Mouse (Mus musculus) bone marrow macrophage, adult 2 months (primary cell): ENCODE results near the gene Hmgcs2. TPM values are rescaled to one million over a fixed set of nuclear protein-coding genes. Genes with fewer than 3 reads are reported as not detected.

Experiments used
- H3K27ac ChIP-seq: 2 replicates; pipeline ENCODE4 v1.5.1; 2012; ENCODE audit warnings: low read depth, low read length; ENCODE audit not compliant: insufficient read depth
- H3K4me1 ChIP-seq: 2 replicates; pipeline ENCODE4 v1.6.1; 2012; ENCODE audit warnings: low read length; ENCODE audit not compliant: control insufficient read depth, insufficient read depth
- H3K4me3 ChIP-seq: 2 replicates; pipeline ENCODE4 v1.5.1; 2012; ENCODE audit warnings: mild to moderate bottlenecking, low read length, moderate library complexity; ENCODE audit not compliant: insufficient read depth
- CTCF ChIP-seq: IDR thresholded peaks from 2 replicates; pipeline ENCODE4 v1.5.1; 2012; ENCODE audit warnings: low read depth, mild to moderate bottlenecking, low read length, moderate library complexity
- POLR2A ChIP-seq: IDR thresholded peaks from 2 replicates; pipeline ENCODE4 v1.6.1; 2012; ENCODE audit warnings: mild to moderate bottlenecking, low read depth, low read length, borderline replicate concordance
- polyA plus RNA-seq: library from polyadenylated mRNA; stranded (reverse); fragments of >200 nt; gene quantifications from 2 replicates; pipeline ENCODE4 v1.2.4, GENCODE M21; 2012; ENCODE audit not compliant: missing spikeins, insufficient read depth, insufficient read length

Hmgcs2 gene
- polyA plus RNA-seq, 1 experiment, result not detected

GRCm38 (mm10) chr3:98249378-98249777, 30.9 kb upstream of the Hmgcs2 start:
- no peak overlapping the region for H3K27ac ChIP-seq
- 0 out of 2 replicates have a peak, but pooled peaks cover 2% of the 10 kb centered on the region for H3K4me1 ChIP-seq
- H3K4me3 ChIP-seq, result no peak overlapping the region
- no peak for TF ChIP-seq CTCF
- no peak for TF ChIP-seq POLR2A

GRCm38 (mm10) chr3:98249833-98250448, 30.3 kb upstream of the Hmgcs2 start:
- TF ChIP-seq CTCF (no peak), POLR2A (no peak)

GRCm38 (mm10) chr3:98254059-98254458, 26.2 kb upstream of the Hmgcs2 start:
- H3K27ac ChIP-seq, result no peak overlapping the region
- TF ChIP-seq CTCF (no peak), POLR2A (no peak)
- H3K4me3 ChIP-seq, result no peak overlapping the region
- 0 out of 2 replicates have a peak, but pooled peaks cover 2% of the 10 kb centered on the region for H3K4me1 ChIP-seq

More at GRCm38 (mm10) chr3:98249833-98250448, 30.3 kb upstream of the Hmgcs2 start:
- no peak overlapping the region for H3K4me3 ChIP-seq
- H3K27ac ChIP-seq, result no peak overlapping the region
- 0 out of 2 replicates have a peak, but pooled peaks cover 2% of the 10 kb centered on the region for H3K4me1 ChIP-seq

- TF ChIP-seq POLR2A, result no peak
- TF ChIP-seq CTCF, result no peak
- H3K4me3 ChIP-seq, result no peak overlapping the region
- no peaks in the 10 kb centered on the region for H3K4me1 ChIP-seq
- no peak overlapping the region for H3K27ac ChIP-seq
Observed at GRCm38 (mm10) chr3:98254656-98255583, 25.3 kb upstream of the Hmgcs2 start.

GRCm38 (mm10) chr3:98258723-98259122, 21.5 kb upstream of the Hmgcs2 start:
- no peak for TF ChIP-seq CTCF
- TF ChIP-seq POLR2A, result no peak
- Histone ChIP-seq H3K27ac (no peak overlapping the region), H3K4me3 (no peak overlapping the region), H3K4me1 (no peaks in the 10 kb centered on the region)

GRCm38 (mm10) chr3:98259271-98259751, 20.9 kb upstream of the Hmgcs2 start:
- Histone ChIP-seq H3K27ac (no peak overlapping the region), H3K4me1 (no peaks in the 10 kb centered on the region), H3K4me3 (no peak overlapping the region)
- TF ChIP-seq POLR2A (no peak), CTCF (no peak)

GRCm38 (mm10) chr3:98260534-98260933, 19.7 kb upstream of the Hmgcs2 start:
- TF ChIP-seq POLR2A, result no peak
- TF ChIP-seq CTCF, result no peak
- no peaks in the 10 kb centered on the region for H3K4me1 ChIP-seq
- H3K27ac ChIP-seq, result no peak overlapping the region
- H3K4me3 ChIP-seq, result no peak overlapping the region

- no peak for TF ChIP-seq CTCF
- TF ChIP-seq POLR2A, result no peak
- no peak overlapping the region for H3K4me3 ChIP-seq
- H3K27ac ChIP-seq, result no peak overlapping the region
- H3K4me1 ChIP-seq, result no peaks in the 10 kb centered on the region
Observed at GRCm38 (mm10) chr3:98261415-98261814, 18.8 kb upstream of the Hmgcs2 start.

- TF ChIP-seq POLR2A (no peak), CTCF (no peak)
- Histone ChIP-seq H3K4me1 (no peaks in the 10 kb centered on the region), H3K27ac (no peak overlapping the region), H3K4me3 (no peak overlapping the region)
Observed at GRCm38 (mm10) chr3:98262133-98262532, 18.1 kb upstream of the Hmgcs2 start.

- no peak overlapping the region for H3K4me3 ChIP-seq
- H3K4me1 ChIP-seq, result no peaks in the 10 kb centered on the region
- H3K27ac ChIP-seq, result no peak overlapping the region
- TF ChIP-seq CTCF, result no peak
Observed at GRCm38 (mm10) chr3:98267249-98267651, 13.0 kb upstream of the Hmgcs2 start.
